Mouse (Mus musculus) erythroblast, embryonic 14.5 days (primary cell): ENCODE measurements around the gene Gldn.

Experiments
- GATA1 ChIP-seq: IDR thresholded peaks from 2 replicates; pipeline ENCODE4 v1.6.1; 2012; ENCODE audit warnings: low read length, inconsistent platforms, mixed read lengths
- TAL1 ChIP-seq: IDR thresholded peaks from 3 replicates; pipeline ENCODE4 v1.6.1; 2012; ENCODE audit warnings: low read length, inconsistent platforms, mixed read lengths

- TF ChIP-seq TAL1 (no peak), GATA1 (no peak)
Measured at GRCm38 (mm10) chr9:54299792-54300191, 13.5 kb downstream of the Gldn start.
